Mouse (Mus musculus): ENCODE measurements at regions not wholly inside any gene's neighbourhood (a gene's known extent, or its start where the extent isn't known, plus 50 kb on each side); places are given as distances from the start of the nearest gene placed in this dataset.
A peak's percentile ranks its signal among the peaks of the same experiment; 100 is the strongest.

GRCm38 (mm10) chr5:28630186-28630585 lies 163.1 kb upstream of the Shh start:
- DNase-seq: no peak
- 72% methylated on average over 4 of the region's 4 CpGs for WGBS
- H3K4me3 ChIP-seq (replicated peaks; ENCODE audit: extremely low read depth, low read depth, low read length): no peak overlapping the region

DNA sequence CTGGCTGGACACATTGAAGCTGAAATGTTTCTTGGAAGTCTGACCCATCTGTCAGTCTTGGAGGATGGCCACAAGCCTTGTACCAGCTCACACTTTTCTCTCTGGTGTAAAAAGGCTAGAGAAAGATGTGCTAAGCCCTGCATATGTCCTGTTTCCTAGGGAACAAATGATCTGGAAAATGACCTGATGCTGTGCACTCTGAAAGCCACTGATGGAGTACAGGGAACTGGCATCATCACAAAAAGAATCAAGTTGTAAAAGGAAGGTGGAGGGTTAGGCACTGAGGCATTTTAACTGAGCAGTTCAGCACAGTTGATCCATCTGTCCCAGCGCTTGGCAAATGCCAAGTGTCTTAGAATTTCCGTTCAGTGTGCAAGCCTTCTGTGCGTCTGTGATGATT lies 144.8 kb upstream of the Shh start:
- TF ChIP-seq CTCF (IDR thresholded peaks at IDR 0.05; ENCODE audit: insufficient read depth, low read length) (no peak), POLR2A (IDR thresholded peaks at IDR 0.05; ENCODE audit: borderline replicate concordance, extremely low read depth, low read depth, low read length) (no peak)
- no peak overlapping the region for H3K4me3 ChIP-seq (replicated peaks; ENCODE audit: extremely low read depth, low read depth, low read length)
- WGBS: 89% methylated on average over 3 of the region's 3 CpGs
- DNase-seq: no peak
- H3K4me1 ChIP-seq (ENCODE audit: control insufficient read depth, insufficient read depth, low read length): no peaks in the 10 kb centered on the region

More at GRCm38 (mm10) chr5:28630186-28630585, 163.1 kb upstream of the Shh start:
- no peaks in the 10 kb centered on the region for H3K4me1 ChIP-seq (ENCODE audit: control insufficient read depth, insufficient read depth, low read length)
- TF ChIP-seq CTCF (IDR thresholded peaks at IDR 0.05; ENCODE audit: insufficient read depth, low read length) (no peak), POLR2A (IDR thresholded peaks at IDR 0.05; ENCODE audit: borderline replicate concordance, extremely low read depth, low read depth, low read length) (no peak)

DNA sequence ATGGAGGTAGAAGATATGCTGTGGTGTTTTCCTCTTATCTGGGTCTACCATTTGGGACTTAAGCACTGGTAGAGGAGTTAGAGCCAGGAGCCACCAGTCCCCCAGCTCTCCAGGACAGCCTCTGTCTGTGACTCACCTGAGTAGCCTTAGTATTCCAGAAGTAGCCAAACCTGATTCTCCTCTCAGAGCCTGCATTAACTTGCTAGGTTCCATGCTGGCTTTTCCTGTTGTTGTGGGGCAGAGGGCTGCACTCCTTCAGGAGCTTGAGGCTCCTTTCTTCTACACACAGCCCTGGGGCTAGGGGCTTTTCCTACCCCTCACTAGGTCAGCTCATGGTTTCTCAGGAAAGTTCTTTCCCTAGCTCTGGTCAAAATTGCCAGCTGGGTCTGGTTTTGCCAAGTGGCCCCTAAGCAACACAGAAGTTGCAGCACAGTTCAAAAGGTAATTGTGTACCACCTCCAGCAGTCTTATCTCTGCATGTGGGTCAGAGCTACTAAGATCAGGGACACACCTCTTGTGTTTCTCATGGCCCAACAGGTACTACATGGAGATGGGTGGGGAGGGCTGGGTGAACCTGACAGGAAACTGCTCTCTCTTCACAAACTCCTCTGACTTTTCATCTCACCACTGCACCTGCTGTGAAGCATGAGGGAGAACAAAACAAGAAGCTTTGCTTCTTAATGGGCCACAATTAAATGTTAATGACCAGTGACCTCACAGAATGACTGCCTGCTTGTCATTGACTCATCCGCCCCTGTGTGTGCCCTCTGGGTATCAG lies 129.7 kb upstream of the Shh start:
- no peak overlapping the region for H3K4me3 ChIP-seq (replicated peaks; ENCODE audit: extremely low read depth, low read depth, low read length)
- no peak for DNase-seq
- WGBS: 72% methylated on average over 1 of the region's 1 CpGs
- H3K4me1 ChIP-seq (ENCODE audit: control insufficient read depth, insufficient read depth, low read length): no peaks in the 10 kb centered on the region
- TF ChIP-seq CTCF (IDR thresholded peaks at IDR 0.05; ENCODE audit: insufficient read depth, low read length): no peak
- no peak for TF ChIP-seq POLR2A (IDR thresholded peaks at IDR 0.05; ENCODE audit: borderline replicate concordance, extremely low read depth, low read depth, low read length)

DNA sequence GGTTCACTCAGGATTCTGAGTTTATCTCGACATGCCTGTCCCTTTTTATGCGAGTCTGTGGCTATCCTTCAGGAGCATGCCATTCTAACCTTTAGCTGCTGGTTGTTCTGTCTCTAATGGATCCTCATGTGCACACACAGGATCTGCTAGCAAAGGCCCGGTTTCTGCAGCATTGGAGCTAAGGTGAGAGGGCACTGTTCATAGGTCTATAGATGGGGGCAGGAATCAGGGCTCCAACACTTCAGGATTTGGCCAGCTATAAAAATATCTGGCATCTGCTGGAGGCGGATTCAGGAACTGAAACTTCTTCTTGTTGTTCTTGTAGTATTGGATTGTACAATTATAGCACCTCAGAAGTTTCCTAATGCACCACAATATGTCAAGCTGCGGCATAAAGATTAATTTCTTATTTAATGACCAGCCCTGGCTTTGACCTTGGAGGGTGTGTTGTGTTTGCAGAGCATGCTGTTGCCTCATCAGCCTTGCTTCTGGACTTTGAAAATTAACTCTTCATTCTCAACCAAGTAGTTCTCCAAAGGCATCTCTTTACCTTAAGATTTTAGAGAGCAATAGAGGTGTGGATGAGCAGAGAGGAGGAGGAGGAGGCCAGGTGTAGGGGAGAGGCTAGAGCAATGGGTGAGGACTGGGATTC lies 104.4 kb upstream of the Shh start:
- H3K4me1 ChIP-seq (ENCODE audit: control insufficient read depth, insufficient read depth, low read length): no peaks in the 10 kb centered on the region; the same call in 1 of the 2 replicates
- H3K4me3 ChIP-seq (replicated peaks; ENCODE audit: extremely low read depth, low read depth, low read length): no peak overlapping the region
- 64% methylated on average over 5 of the region's 5 CpGs for WGBS
- DNase-seq: no peak
- TF ChIP-seq CTCF (IDR thresholded peaks at IDR 0.05; ENCODE audit: insufficient read depth, low read length) (no peak), POLR2A (IDR thresholded peaks at IDR 0.05; ENCODE audit: borderline replicate concordance, extremely low read depth, low read depth, low read length) (no peak)

DNA sequence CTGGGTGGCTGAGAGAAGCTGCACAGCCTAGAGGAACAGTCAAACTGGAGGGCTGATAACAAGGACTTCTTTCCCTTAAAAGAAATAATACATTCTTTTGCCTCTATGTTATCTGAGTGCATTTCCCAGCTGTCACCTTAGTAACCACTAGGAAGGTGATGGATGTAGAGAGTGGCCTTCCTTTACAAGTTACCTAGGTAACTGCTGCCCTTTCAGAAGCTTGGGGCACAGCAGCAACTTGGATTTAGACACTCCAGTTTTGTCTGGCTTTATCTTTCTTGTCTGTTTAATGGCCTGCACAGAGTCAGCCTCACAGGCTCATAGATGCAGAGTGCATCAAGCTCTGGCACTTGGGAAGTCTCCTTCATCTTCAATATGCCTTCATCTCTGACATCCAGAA lies 101.4 kb upstream of the Shh start:
- H3K4me1 ChIP-seq (ENCODE audit: control insufficient read depth, insufficient read depth, low read length): no peaks in the 10 kb centered on the region; the same call in 1 of the 2 replicates
- no peak for DNase-seq
- no peak overlapping the region for H3K4me3 ChIP-seq (replicated peaks; ENCODE audit: extremely low read depth, low read depth, low read length)
- no peak for TF ChIP-seq CTCF (IDR thresholded peaks at IDR 0.05; ENCODE audit: insufficient read depth, low read length)

DNA sequence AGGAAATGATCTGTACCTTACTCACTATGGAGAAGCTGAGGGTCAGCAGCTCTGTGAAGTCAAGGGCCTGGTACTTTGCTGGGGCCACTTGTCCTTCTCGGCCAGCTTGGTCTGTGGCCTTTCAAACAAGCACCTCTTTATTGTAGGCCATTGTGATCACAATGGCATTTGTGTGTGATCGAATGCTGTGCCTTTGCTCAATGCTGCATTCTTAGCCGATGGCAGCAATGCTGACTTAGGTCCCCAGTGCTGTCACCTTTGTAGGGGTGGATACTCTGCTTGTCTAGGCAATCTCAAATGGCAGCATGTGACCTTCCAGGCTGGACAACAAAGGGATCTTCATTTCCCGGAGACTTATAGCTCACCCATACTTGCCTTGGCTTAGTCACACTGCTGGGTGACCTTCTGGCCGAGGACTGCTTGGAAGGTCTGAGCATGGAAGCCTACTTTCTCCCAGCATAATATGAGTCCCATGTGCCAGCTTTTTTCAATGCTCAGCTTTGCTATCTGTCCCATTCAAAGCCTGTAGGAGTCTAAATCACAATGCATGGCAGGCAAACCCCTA lies 100.4 kb upstream of the Shh start:
- Histone ChIP-seq H3K4me3 (replicated peaks; ENCODE audit: extremely low read depth, low read depth, low read length) (no peak overlapping the region), H3K4me1 (ENCODE audit: control insufficient read depth, insufficient read depth, low read length) (peaks cover 2% of the 10 kb centered on the region)
- no peak for DNase-seq
- WGBS: 79% methylated on average over 5 of the region's 5 CpGs
- TF ChIP-seq CTCF (IDR thresholded peaks at IDR 0.05; ENCODE audit: insufficient read depth, low read length) (no peak), POLR2A (IDR thresholded peaks at IDR 0.05; ENCODE audit: borderline replicate concordance, extremely low read depth, low read depth, low read length) (no peak)

DNA sequence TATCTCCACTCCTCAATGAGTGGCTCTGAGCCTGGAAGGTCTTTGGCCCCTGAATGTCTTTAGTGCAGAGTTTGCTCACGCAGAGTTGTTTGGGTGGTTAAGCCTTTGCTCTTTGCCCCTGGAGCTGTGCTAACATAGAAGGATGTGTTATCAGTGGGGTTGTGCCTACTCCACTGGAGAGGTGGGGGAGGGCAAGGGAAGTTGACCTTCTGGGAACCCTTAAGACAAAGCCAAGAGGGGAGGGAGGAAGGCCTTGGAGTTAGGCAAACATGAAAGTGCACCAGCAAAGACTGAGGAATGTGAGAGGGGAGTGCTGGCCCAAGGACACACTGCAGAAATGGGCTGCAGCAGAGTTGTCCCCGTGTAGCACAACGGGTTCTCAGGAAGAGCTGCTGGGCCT lies 96.3 kb upstream of the Shh start:
- 26% methylated on average over 3 of the region's 3 CpGs for WGBS
- Histone ChIP-seq H3K4me3 (replicated peaks; ENCODE audit: extremely low read depth, low read depth, low read length) (no peak overlapping the region), H3K4me1 (ENCODE audit: control insufficient read depth, insufficient read depth, low read length) (peaks cover 2% of the 10 kb centered on the region)
- DNase-seq: peak; percentile 55
- no peak for TF ChIP-seq POLR2A (IDR thresholded peaks at IDR 0.05; ENCODE audit: borderline replicate concordance, extremely low read depth, low read depth, low read length)
- TF ChIP-seq CTCF (IDR thresholded peaks at IDR 0.05; ENCODE audit: insufficient read depth, low read length): no peak

DNA sequence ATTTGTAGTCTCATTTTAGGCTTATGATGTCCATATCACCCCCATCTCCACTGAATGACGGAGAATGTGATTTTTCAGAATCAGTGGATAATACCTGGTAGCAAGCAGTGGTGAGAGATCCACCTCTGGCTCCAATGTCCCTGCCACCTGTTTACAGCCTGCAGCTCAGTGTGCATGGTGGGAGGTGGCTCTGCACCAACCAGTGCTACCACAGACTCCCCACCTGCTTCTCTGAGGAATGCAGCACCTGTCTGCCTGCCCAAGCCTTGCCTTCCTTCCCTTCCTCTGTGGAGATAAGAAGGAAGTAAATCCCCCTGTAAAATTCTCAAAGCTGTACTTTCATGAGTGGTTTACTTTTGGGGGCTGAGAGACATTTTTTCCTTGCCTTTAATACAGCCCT lies 95.9 kb upstream of the Shh start:
- DNase-seq: no peak
- no peak overlapping the region for H3K4me3 ChIP-seq (replicated peaks; ENCODE audit: extremely low read depth, low read depth, low read length)
- 69% methylated on average over 1 of the region's 1 CpGs for WGBS
- no peak for TF ChIP-seq POLR2A (IDR thresholded peaks at IDR 0.05; ENCODE audit: borderline replicate concordance, extremely low read depth, low read depth, low read length)
- TF ChIP-seq CTCF (IDR thresholded peaks at IDR 0.05; ENCODE audit: insufficient read depth, low read length): no peak
- H3K4me1 ChIP-seq (ENCODE audit: control insufficient read depth, insufficient read depth, low read length): peaks cover 2% of the 10 kb centered on the region

DNA sequence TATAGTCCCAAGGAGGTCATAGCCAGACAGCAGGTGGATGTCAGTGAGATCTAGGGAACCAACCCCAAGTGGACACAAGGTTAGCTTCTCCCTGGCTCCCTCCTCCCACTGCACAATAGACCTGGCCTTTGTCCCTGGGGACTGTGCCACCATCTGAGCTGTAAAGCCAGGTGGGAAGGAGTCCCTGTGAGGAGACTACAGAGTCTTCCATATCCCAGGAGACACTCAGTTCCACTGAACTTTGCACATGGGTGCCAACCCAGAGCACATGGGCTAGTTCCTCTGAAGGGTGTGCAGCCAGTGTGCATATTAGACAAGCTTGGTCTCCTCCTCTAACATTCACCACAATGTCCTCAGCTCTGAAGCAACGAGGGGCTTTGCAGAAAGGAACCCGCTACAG lies 86.5 kb upstream of the Shh start:
- 85% methylated on average over 2 of the region's 2 CpGs for WGBS
- Histone ChIP-seq H3K4me1 (ENCODE audit: control insufficient read depth, insufficient read depth, low read length) (no peaks in the 10 kb centered on the region), H3K4me3 (replicated peaks; ENCODE audit: extremely low read depth, low read depth, low read length) (no peak overlapping the region)
- TF ChIP-seq CTCF (IDR thresholded peaks at IDR 0.05; ENCODE audit: insufficient read depth, low read length): no peak
- no peak for TF ChIP-seq POLR2A (IDR thresholded peaks at IDR 0.05; ENCODE audit: borderline replicate concordance, extremely low read depth, low read depth, low read length)
- DNase-seq: no peak

All from lung, adult 2 months (tissue).